In genomic region chr14:76507804-76508500, GRCm38 (mm10) we compare ENCODE assay signal across 9 mouse cellular contexts. TPM values are rescaled to one million over a fixed set of nuclear protein-coding genes. Genes with fewer than 3 reads are reported as not detected.
A peak's percentile ranks its signal among the peaks of the same experiment; 100 is the strongest.
DNase-seq lines count a peak whose midpoint lies in the region; ATAC-seq and TF ChIP-seq lines count a peak whose summit lies in the region.
"Had no signal": no experiment of that assay in that cellular context is flagged by ENCODE, and none has a peak within 500 bp of the region (broad histone marks: within the 10 kb centered on the region; RNA-seq: fewer than 3 reads in every experiment).

No protein-coding gene starts in this region.

- 87% methylated on average over 9 of the region's 9 CpGs for WGBS in forebrain, embryonic 13.5 days
- 91% methylated on average over 9 of the region's 9 CpGs for WGBS in forebrain, embryonic 10.5 days
- 72% methylated on average over 9 of the region's 9 CpGs for WGBS in lung, embryonic 14.5 days
- WGBS in forebrain, embryonic 15.5 days: 88% methylated on average over 9 of the region's 9 CpGs
- WGBS in midbrain, postnatal 0 days: 74% methylated on average over 9 of the region's 9 CpGs

- no peaks in the 10 kb centered on the region for H3K9me3 ChIP-seq in forebrain, embryonic 13.5 days (replicated peaks)
- no peaks in the 10 kb centered on the region for H3K9me3 ChIP-seq in forebrain, embryonic 10.5 days
- no peaks in the 10 kb centered on the region for H3K9me3 ChIP-seq in lung, embryonic 14.5 days (ENCODE audit: low read depth, low read length)
- no peaks in the 10 kb centered on the region for H3K9me3 ChIP-seq in forebrain, embryonic 15.5 days
- no peaks in the 10 kb centered on the region for H3K9me3 ChIP-seq in midbrain, postnatal 0 days (ENCODE audit: low read length)

- H3K27ac ChIP-seq in forebrain, embryonic 13.5 days: no peak overlapping the region
- H3K27ac ChIP-seq in forebrain, embryonic 10.5 days: no peak overlapping the region
- H3K27ac ChIP-seq in lung, embryonic 14.5 days (ENCODE audit: low read depth): peak overlapping the region; percentile 16; the same call in 1 of the 2 replicates
- no peak overlapping the region for H3K27ac ChIP-seq in forebrain, embryonic 15.5 days (replicated peaks)
- H3K27ac ChIP-seq in midbrain, postnatal 0 days (ENCODE audit: low read depth, low read length): no peak overlapping the region

- no peak overlapping the region; the same call in 1 of the 2 replicates for H3K4me3 ChIP-seq in forebrain, embryonic 13.5 days
- H3K4me3 ChIP-seq in forebrain, embryonic 10.5 days: no peak overlapping the region
- H3K4me3 ChIP-seq in lung, embryonic 14.5 days (ENCODE audit: low read depth, low read length): peak overlapping the region; percentile 83; the same call in 1 of the 2 replicates
- no peak overlapping the region for H3K4me3 ChIP-seq in forebrain, embryonic 15.5 days
- H3K4me3 ChIP-seq in midbrain, postnatal 0 days (ENCODE audit: low read depth, low read length): no peak overlapping the region

- H3K4me2 ChIP-seq in forebrain, embryonic 13.5 days: peak overlapping the region; percentile 93
- H3K4me2 ChIP-seq in lung, embryonic 14.5 days: peak overlapping the region; percentile 92
- H3K4me2 ChIP-seq in forebrain, embryonic 15.5 days (replicated peaks): peak overlapping the region; percentile 91; the same call in 1 of the 2 replicates
- peak overlapping the region; percentile 95; the same call in 1 of the 2 replicates for H3K4me2 ChIP-seq in midbrain, postnatal 0 days (ENCODE audit: low read depth, low read length, poor library complexity, severe bottlenecking)

- H3K4me1 ChIP-seq in forebrain, embryonic 13.5 days: peaks cover 26% of the 10 kb centered on the region
- peaks cover 35% of the 10 kb centered on the region for H3K4me1 ChIP-seq in forebrain, embryonic 10.5 days
- H3K4me1 ChIP-seq in lung, embryonic 14.5 days (ENCODE audit: insufficient read depth): peaks cover 5% of the 10 kb centered on the region; the same call in 1 of the 2 replicates
- peaks cover 25% of the 10 kb centered on the region for H3K4me1 ChIP-seq in forebrain, embryonic 15.5 days
- H3K4me1 ChIP-seq in midbrain, postnatal 0 days (ENCODE audit: insufficient read depth, low read length): peaks cover 7% of the 10 kb centered on the region; the same call in 1 of the 2 replicates

- ATAC-seq in forebrain, embryonic 13.5 days: no peak
- no peak for ATAC-seq in lung, embryonic 14.5 days (ENCODE audit: insufficient read depth)
- ATAC-seq in forebrain, embryonic 15.5 days (replicated peaks): no peak
- no peak for ATAC-seq in midbrain, postnatal 0 days (ENCODE audit: low FRiP score)
- ATAC-seq in megakaryocyte progenitor cell, adult 5-6 weeks (replicated peaks; ENCODE audit: poor library complexity): no peak

- H3K9ac ChIP-seq in forebrain, embryonic 13.5 days: no peak overlapping the region
- H3K9ac ChIP-seq in lung, embryonic 14.5 days: no peak overlapping the region
- no peak overlapping the region for H3K9ac ChIP-seq in forebrain, embryonic 15.5 days (replicated peaks)
- no peak overlapping the region for H3K9ac ChIP-seq in midbrain, postnatal 0 days (replicated peaks; ENCODE audit: low read length, poor library complexity, severe bottlenecking)

- H3K36me3 ChIP-seq in forebrain, embryonic 13.5 days (ENCODE audit: poor library complexity, severe bottlenecking): peaks cover 41% of the 10 kb centered on the region
- peaks cover 43% of the 10 kb centered on the region for H3K36me3 ChIP-seq in forebrain, embryonic 10.5 days (replicated peaks)
- H3K36me3 ChIP-seq in lung, embryonic 14.5 days (ENCODE audit: insufficient read depth): peaks cover 30% of the 10 kb centered on the region
- peaks cover 19% of the 10 kb centered on the region for H3K36me3 ChIP-seq in forebrain, embryonic 15.5 days
- peaks cover 15% of the 10 kb centered on the region for H3K36me3 ChIP-seq in midbrain, postnatal 0 days (ENCODE audit: insufficient read depth, low read length)

- no peak for DNase-seq in forebrain, embryonic 10.5 days (ENCODE audit: extremely low spot score, low spot score)
- DNase-seq in lung, embryonic 14.5 days: no peak
- DNase-seq in lung, postnatal 36 days: no peak
- no peak for DNase-seq in midbrain, postnatal 0 days (ENCODE audit: low spot score)
- DNase-seq in layer of hippocampus, adult 9-10 months (ENCODE audit: low spot score): no peak
- DNase-seq: gastrocnemius, postnatal 25 days had no signal

- no peak for TF ChIP-seq CTCF in lung, embryonic 14.5 days (IDR thresholded peaks at IDR 0.05; ENCODE audit: low read depth)
- TF ChIP-seq CTCF in midbrain, postnatal 0 days (IDR thresholded peaks at IDR 0.05): no peak

- no peaks in the 10 kb centered on the region for H3K27me3 ChIP-seq in forebrain, embryonic 13.5 days
- H3K27me3 ChIP-seq in forebrain, embryonic 10.5 days (ENCODE audit: poor library complexity, severe bottlenecking): no peaks in the 10 kb centered on the region
- H3K27me3 ChIP-seq in lung, embryonic 14.5 days (ENCODE audit: insufficient read depth, low read length): no peaks in the 10 kb centered on the region
- no peaks in the 10 kb centered on the region for H3K27me3 ChIP-seq in forebrain, embryonic 15.5 days
- no peaks in the 10 kb centered on the region for H3K27me3 ChIP-seq in midbrain, postnatal 0 days (ENCODE audit: insufficient read depth, low read length)

RNA-seq across cellular contexts. Expression of gene Serp2, which starts 48.7 kb away (rescaled TPM):
- polyA plus RNA-seq in forebrain, embryonic 13.5 days (2015; fragmentation: Nextera tagmentation; extraction: Ambion mirVana): 75.8 and 76.8 TPM in 2 replicates
- polyA plus RNA-seq in forebrain, embryonic 10.5 days (2016; fragmentation: Nextera tagmentation; extraction: Ambion mirVana): 24.9 and 25.2 TPM in 2 replicates
- 5.8 and 7.7 TPM in 2 replicates for polyA plus RNA-seq in lung, embryonic 14.5 days (2014; fragmentation: Nextera tagmentation; extraction: Ambion mirVana)
- polyA plus RNA-seq in forebrain, embryonic 15.5 days (2015; fragmentation: Nextera tagmentation; extraction: Ambion mirVana): 125 and 138 TPM in 2 replicates
- 164 and 199 TPM in 2 replicates for total RNA-seq in midbrain, postnatal 0 days (2014; rRNA removed)
- 271 and 292 TPM in 2 replicates for polyA plus RNA-seq in midbrain, postnatal 0 days (2015; fragmentation: Nextera tagmentation; extraction: Ambion mirVana)
- total RNA-seq in megakaryocyte progenitor cell, adult 5-6 weeks (2015): not detected in 2 replicates
- total RNA-seq in megakaryocyte progenitor cell, adult 5-6 weeks (2017): not detected in 2 replicates
